Mouse (Mus musculus) heart, adult 18-20 months (tissue): ENCODE measurements around the gene Fam19a1. TPM values are rescaled to one million over a fixed set of nuclear protein-coding genes. Genes with fewer than 3 reads are reported as not detected.

Source experiments
- DNase-seq, 2 experiments: peaks; one replicate each; pipeline ENCODE4 v3.0.0; 2021 to 2022; ENCODE audit warnings: mixed read lengths in 1 of 2
- total RNA-seq, 2 experiments: library from RNA; stranded (reverse); gene quantifications; 2 replicates each; pipeline ENCODE4 v1.2.3; 2021

Gene Fam19a1
- total RNA-seq, 2 experiments from 2014 or later = not detected

DNA sequence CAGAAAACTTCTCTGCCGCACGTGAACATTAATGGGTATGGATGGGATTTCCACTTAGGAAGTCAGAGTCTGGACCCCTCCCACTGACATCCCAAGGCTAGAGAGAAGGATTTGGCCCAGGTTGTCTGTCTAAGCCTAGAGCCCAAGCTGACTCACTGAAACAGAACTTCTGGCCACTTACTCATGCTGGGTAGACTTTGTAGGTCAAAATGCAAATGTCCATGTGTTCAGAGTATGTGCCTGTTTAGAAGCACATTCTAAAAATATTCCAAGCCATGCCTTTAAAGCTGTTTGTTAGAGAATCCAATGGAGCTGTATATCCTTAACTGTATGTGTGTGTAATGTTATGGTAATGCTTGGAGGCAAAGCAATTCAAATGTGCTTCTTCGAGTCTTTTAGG, 145.7 kb downstream of the Fam19a1 start:
- DNase-seq = no peak

DNA sequence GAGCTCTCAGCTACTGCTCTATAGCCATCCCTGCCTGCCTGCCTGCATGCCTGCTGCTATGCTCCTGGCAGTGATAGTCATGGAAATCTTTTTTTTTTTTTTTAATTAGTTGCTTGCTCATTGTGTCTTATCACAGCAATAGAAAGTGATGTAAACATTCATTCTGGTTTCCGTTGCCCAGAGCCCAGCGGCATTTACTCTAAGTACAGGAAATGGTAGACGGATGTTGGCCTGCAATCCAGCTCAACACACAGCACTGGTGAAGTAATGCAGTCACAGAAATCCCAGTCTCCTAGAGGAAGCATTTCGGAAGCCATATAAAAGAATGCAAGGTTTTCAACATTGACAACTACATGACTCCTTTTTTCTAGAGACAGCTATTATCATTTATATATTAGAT, 153.5 kb downstream of the Fam19a1 start:
- DNase-seq = no peak

- no peak for DNase-seq
These were observed 155.8 kb downstream of the Fam19a1 start for GRCm38 (mm10) chr6:96268788-96269187.

DNA sequence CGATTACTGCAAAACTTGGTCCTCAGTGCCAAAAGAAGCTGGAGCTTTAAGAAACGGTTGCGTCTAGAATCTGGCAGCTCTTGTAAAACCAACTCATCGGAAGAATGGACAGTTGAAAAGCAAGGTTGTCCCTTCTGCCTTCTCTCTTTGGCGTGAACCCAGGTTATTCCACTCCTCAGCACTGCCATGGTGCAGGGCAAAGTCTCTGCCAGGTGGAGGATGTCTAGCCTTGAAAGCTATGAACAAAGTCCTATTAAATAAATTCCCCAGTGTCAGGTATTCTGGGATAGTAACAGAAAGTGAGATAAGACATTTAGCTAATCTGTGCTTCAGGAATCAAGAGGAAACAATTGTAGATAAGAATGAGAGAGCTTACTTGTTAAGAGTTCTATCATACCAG, 157.5 kb downstream of the Fam19a1 start:
- DNase-seq = no peak

GRCm38 (mm10) chr6:96283731-96284130, 170.8 kb downstream of the Fam19a1 start:
- no peak for DNase-seq

- no peak for DNase-seq
These were observed 171.6 kb downstream of the Fam19a1 start for GRCm38 (mm10) chr6:96284590-96284989.

DNA sequence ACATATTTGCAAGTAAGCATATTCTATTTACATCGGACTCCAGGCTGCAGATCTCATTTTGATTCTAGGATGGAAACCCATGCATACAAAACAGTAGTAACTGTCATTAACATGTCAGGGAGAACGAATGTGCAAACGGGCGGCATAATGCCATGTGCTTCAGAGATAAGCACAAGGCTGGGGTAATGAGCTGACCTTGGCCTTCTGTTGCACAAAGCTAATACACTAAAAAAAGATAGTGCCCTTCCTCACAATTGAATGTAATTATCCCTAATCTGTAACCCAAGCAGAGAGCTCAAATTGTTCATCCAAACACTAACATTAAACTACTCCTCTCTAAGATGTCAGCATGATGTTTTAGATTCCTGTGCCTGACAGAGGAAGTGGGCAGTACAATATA, 173.3 kb downstream of the Fam19a1 start:
- DNase-seq = no peak

- no peak for DNase-seq
These were observed 174.4 kb downstream of the Fam19a1 start for GRCm38 (mm10) chr6:96287377-96287776.

- no peak for DNase-seq
These were observed 176.7 kb downstream of the Fam19a1 start for GRCm38 (mm10) chr6:96289672-96290071.

- no peak for DNase-seq
These were observed 234.5 kb downstream of the Fam19a1 start for GRCm38 (mm10) chr6:96347491-96347890.

DNA sequence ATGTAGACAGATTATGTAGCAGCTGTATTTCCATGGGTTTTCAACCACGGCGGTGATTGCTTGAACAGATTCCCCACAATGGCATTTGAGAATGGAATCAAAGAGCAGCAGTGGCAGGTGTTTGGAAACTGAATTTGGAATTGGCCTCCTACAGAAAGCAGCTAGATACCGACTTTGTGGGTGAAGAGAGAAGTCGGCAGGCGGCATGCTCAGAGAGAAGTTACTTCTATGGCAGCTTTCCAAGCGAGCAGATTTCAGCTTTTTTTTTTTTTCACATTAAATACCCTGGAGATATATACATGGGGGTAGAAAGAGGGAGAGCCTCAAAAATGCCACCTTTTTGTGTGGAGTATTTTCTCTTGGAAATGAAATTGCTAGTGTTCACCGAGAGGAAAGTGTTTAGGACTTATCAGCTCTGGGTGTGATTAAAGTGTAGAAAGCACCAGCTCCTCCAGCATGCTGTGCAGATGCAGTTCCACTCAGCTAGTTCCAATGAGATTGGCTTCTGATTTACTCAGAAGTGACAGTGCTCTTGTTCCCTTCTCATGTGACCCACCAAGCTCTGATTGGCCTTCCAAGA, 236.6 kb downstream of the Fam19a1 start:
- DNase-seq = no peak

- DNase-seq = no peak
These were observed 256.6 kb downstream of the Fam19a1 start for GRCm38 (mm10) chr6:96369544-96369943.

GRCm38 (mm10) chr6:96372848-96373247, 259.9 kb downstream of the Fam19a1 start:
- DNase-seq = no peak

- no peak for DNase-seq
These were observed 260.3 kb downstream of the Fam19a1 start for GRCm38 (mm10) chr6:96373274-96373673.

GRCm38 (mm10) chr6:96376773-96377172, 263.8 kb downstream of the Fam19a1 start:
- no peak for DNase-seq

DNA sequence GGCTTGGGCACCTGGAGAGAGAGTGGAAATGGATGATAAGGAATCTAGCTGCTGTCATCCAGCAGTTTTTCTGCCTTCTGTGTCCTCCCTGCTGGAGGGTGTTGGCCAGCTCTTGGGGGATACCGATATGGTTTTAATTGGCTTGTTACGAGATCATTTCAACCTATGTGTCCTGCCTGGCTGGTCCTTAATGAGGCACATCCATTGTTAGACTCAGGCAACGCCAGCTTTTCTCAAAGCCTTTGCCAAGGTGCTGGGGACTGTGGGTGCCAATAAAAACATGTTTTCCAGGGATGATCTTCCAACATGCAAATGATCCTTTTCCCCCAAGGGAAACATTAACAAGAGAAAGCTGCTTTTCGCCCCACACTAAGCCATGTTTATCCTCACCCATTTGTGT, 266.3 kb downstream of the Fam19a1 start:
- no peak for DNase-seq

DNA sequence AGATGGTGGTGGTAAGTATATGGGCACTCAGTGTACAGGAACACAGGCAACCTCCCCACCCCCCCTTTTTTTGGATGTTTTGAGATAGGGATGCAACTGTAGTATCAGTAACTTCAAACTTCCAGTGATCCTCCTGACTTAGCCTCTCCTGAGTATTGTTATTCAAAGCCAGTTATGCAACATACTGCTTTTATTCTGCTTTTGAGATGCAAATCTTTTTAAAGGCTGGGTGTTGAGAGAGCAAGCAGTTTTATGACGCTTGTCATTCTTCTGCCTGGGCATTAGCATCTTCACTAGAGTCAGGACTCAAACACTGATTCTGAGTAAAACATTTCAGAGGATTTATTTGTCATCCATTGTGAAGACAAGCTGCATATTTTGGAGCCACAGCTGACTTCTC, 271.5 kb downstream of the Fam19a1 start:
- DNase-seq = no peak

- DNase-seq = no peak
These were observed 305.9 kb downstream of the Fam19a1 start for GRCm38 (mm10) chr6:96418866-96419265.

- DNase-seq = no peak
These were observed 306.9 kb downstream of the Fam19a1 start for GRCm38 (mm10) chr6:96419704-96420382.

DNA sequence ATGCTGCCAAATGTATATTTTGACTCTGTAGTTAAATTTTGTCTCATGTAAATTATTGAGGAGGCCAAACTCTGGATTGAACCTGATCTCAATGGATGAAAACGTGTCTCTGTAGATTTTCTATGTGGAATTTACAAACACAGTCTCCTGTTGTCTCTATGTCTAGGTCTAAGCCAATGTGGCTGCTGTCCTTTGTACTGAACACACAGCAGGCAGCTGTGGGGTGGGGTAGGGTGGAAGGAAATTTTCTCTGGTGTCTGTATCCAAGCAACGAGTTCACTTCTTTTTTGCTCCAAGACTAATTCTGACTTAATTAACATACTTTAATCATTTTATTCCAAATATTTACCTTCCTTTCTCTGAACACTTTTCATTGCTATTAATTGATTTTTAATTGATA, 307.6 kb downstream of the Fam19a1 start:
- DNase-seq = no peak

DNA sequence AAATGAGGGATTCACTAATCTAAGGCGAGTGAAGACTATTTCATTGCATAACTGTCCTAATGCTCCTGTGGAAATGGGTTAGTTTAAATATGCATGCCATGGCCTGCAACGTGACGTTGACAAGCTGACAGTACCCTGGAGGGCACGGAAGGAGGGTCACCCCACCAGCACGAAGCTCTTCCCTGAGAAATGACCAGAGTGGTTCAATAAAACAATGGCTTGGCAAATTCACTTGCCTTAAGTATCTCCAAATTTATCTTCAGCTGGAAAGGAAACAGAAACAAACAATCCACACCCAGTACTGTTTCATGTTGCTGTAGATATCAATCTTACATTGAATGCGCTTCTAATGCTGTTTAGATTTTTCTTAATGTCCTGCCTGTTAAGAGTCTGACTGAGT, 316.4 kb downstream of the Fam19a1 start:
- no peak for DNase-seq

DNA sequence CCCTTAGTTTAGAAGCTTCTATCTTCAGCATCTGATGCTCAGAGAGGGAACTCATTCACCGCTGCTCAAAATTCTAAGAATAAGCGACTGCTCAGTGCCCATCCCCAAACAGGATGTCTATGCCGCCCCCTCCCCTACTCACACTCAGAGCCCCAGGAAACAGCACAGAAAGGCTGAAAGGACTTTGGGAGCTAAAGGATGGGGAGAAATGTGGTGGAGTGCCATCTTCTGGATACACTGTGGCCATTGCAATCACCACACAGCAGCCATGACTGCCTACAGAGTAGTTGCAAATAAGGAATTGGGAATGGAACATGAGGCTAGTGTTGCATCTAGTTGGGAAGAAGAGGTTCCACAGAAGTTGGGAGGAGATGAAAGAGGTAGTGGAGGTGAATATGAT, 319.4 kb downstream of the Fam19a1 start:
- DNase-seq = no peak

- DNase-seq = no peak
These were observed 320.9 kb downstream of the Fam19a1 start for GRCm38 (mm10) chr6:96433896-96434295.

GRCm38 (mm10) chr6:96435545-96435944, 322.6 kb downstream of the Fam19a1 start:
- DNase-seq = no peak
